Mouse (Mus musculus) regulatory T cell (primary cell): ENCODE data around the gene Fbxo3.
"Not testable (repeated sequence)": the region's sequence is repeated elsewhere in the genome, so short reads cannot be mapped to it uniquely, and the experiment has no call there.

Experiments
- in situ Hi-C: fragments of 300-600 bp; cut with MboI, MseI; formaldehyde crosslinking; loops from one replicate; pipeline ENCODE4 v1.15.1; 2025; ENCODE audit warnings: high pct_unique_total_duplicates

The Fbxo3 gene

GRCm38 (mm10) chr2:104036316-104036715 is 8.8 kb downstream of the Fbxo3 start:
- in situ Hi-C loops: loop anchor here (10.0 kb wide), 1 partner anchor 538 kb away; no protein-coding TSS in a partner anchor

- in situ Hi-C loops: loop anchor here (10.0 kb wide), 1 partner anchor 537 kb away; no protein-coding TSS in a partner anchor
Observed at GRCm38 (mm10) chr2:104038236-104038635, 10.7 kb downstream of the Fbxo3 start.

- in situ Hi-C loops: no loop called here
Observed at GRCm38 (mm10) chr2:104041632-104042031, 14.1 kb downstream of the Fbxo3 start.

- in situ Hi-C loops: no loop called here
Observed at GRCm38 (mm10) chr2:104042766-104043165, 15.2 kb downstream of the Fbxo3 start.

- in situ Hi-C loops: no loop called here
Observed at GRCm38 (mm10) chr2:104043624-104044478, 16.3 kb downstream of the Fbxo3 start.

GRCm38 (mm10) chr2:104044479-104045080 is 17.1 kb downstream of the Fbxo3 start:
- in situ Hi-C loops: no loop called here

- in situ Hi-C loops: no loop called here
Observed at GRCm38 (mm10) chr2:104058381-104058780, 30.9 kb downstream of the Fbxo3 start.

GRCm38 (mm10) chr2:104058954-104059353 is 31.4 kb downstream of the Fbxo3 start:
- in situ Hi-C loops: no loop called here

GRCm38 (mm10) chr2:104059786-104060185 is 32.3 kb downstream of the Fbxo3 start:
- in situ Hi-C loops: no loop called here

GRCm38 (mm10) chr2:104060996-104061395 is 33.5 kb downstream of the Fbxo3 start:
- in situ Hi-C loops: no loop called here

- in situ Hi-C loops: no loop called here
Observed at GRCm38 (mm10) chr2:104062665-104063064, 35.1 kb downstream of the Fbxo3 start.

- in situ Hi-C loops: no loop called here
Observed at GRCm38 (mm10) chr2:104064152-104064551, 36.6 kb downstream of the Fbxo3 start.

GRCm38 (mm10) chr2:104065526-104065925 is 38.0 kb downstream of the Fbxo3 start, which contains the start of gene Gm10912:
Gene Gm10912 (plus strand): TSS chr2:104065826.
- in situ Hi-C loops: loop anchor here (5.0 kb wide), 1 partner anchor 1138 kb away; no protein-coding TSS in a partner anchor

- in situ Hi-C loops: loop anchor here (5.0 kb wide), 1 partner anchor 1141 kb away; no protein-coding TSS in a partner anchor
Observed at GRCm38 (mm10) chr2:104068450-104068849, 40.9 kb downstream of the Fbxo3 start, which contains the start of gene Gm10799. Gene Gm10799 (minus strand): TSS chr2:104068550.

- in situ Hi-C loops: loop anchor here (5.0 kb wide), 1 partner anchor 1142 kb away; no protein-coding TSS in a partner anchor
Observed at GRCm38 (mm10) chr2:104069704-104070185, 42.2 kb downstream of the Fbxo3 start, which contains the start of gene Cd59b. Gene Cd59b (plus strand): TSS chr2:104069849.

- in situ Hi-C loops: not testable (repeated sequence)
Observed at GRCm38 (mm10) chr2:104078285-104078684, 50.8 kb downstream of the Fbxo3 start.

GRCm38 (mm10) chr2:104081436-104082050 is 54.0 kb downstream of the Fbxo3 start:
- in situ Hi-C loops: not testable (repeated sequence)

- in situ Hi-C loops: no loop called here
Observed at GRCm38 (mm10) chr2:104082474-104082873, 55.0 kb downstream of the Fbxo3 start.

GRCm38 (mm10) chr2:104084027-104084426 is 56.5 kb downstream of the Fbxo3 start:
- in situ Hi-C loops: not testable (repeated sequence)

- in situ Hi-C loops: not testable (repeated sequence)
Observed at GRCm38 (mm10) chr2:104087562-104087961, 60.0 kb downstream of the Fbxo3 start.

GRCm38 (mm10) chr2:104093305-104093704 is 65.8 kb downstream of the Fbxo3 start:
- in situ Hi-C loops: no loop called here
